Mouse (Mus musculus): ENCODE measurements around the gene Ift57. TPM values are rescaled to one million over a fixed set of nuclear protein-coding genes. Genes with fewer than 3 reads are reported as not detected.

Gene Ift57
- total RNA-seq, 2 experiments from 2014 or later = 52.2 to 54.3 TPM

- DNase-seq (ENCODE audit: extremely low spot score in 1 of 2, low spot score in 2 of 2) = peak in 1 of 2 experiments; percentile 67
- intact Hi-C loops (cut with DNase I) = no loop called here
Observed at GRCm38 (mm10) chr16:49736536-49736935, 37.5 kb downstream of the Ift57 start.

GRCm38 (mm10) chr16:49747360-49747759, 48.3 kb downstream of the Ift57 start:
- DNase-seq (ENCODE audit: extremely low spot score in 1 of 2, low spot score in 2 of 2) = no peak
- intact Hi-C loops (cut with DNase I) = no loop called here

DNA sequence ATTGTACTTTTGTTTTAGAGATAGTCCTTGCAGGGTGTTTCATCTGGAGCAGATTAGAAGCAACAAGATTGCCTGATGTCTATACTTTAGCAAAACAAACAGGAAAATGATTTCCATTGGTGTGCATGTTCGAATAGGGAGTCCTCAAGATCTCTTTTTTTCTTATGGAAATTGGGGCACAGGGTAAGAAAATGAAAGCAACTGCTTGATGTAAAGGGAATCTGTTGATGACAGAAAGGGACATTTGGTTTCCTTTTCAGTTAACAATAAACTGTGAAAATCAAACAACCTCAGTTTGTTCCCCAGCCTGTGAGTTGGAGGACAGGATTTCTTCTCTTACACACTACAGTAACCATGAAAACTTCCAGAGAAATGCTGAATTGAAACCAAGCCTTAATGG, 53.9 kb downstream of the Ift57 start:
- intact Hi-C loops (cut with DNase I) = no loop called here
- no peak for DNase-seq (ENCODE audit: extremely low spot score in 1 of 2, low spot score in 2 of 2)

- intact Hi-C loops (cut with DNase I) = no loop called here
Observed at GRCm38 (mm10) chr16:49753318-49753717, 54.3 kb downstream of the Ift57 start.

DNA sequence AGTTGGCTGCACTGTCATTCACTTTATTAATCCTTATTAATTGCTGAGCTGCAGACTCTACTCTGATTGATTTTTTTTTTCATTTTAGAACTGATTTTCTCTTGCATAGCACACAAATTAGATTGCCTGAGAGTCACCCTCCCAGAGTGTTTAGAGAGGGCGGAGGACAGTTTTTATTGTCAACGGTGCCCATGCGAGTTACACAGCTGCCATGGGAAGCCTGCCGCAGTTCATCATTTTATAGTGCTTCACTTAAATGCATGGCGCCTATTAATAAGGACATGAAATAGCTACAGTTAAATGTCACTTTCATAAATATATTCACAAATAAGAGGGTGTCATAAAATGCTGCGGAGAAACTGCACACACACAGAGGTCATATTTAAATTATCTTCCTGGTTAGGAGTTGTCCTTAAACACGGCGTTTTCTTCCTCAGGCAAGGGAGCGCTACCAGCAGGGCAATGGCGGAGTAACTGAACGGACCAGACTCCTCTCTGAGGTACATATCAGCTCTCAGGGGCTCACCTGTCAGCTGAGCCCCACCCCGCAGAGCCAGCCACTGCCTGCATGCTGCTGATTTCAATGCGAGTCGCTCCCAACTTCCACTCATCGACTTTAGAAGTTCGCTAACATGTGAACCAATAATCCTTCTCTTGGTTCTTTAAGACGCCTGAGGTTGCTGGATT, 61.6 kb downstream of the Ift57 start:
- DNase-seq (ENCODE audit: extremely low spot score in 1 of 2, low spot score in 2 of 2) = no peak
- intact Hi-C loops (cut with DNase I) = no loop called here

More at GRCm38 (mm10) chr16:49753318-49753717, 54.3 kb downstream of the Ift57 start:
- no peak for DNase-seq (ENCODE audit: extremely low spot score in 1 of 2, low spot score in 2 of 2)

DNA sequence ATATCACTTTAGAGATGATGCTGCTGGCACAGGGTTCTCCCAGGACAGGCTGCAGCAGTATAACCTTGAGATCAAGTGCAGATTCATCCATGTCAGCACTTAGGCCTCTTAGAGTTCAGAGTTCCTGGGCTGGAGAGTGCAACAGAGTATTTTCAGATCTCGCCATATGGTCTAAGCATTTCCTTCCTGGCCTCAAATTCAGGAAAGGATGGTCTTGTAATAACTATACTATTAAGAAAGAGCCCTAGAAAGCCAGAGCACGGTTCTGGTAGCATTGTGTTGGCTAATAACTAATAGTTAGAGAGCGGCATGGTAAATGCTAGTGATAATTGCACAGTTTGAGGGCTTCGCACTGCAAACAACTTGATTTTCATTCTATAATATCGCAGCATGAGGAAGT, 62.9 kb downstream of the Ift57 start:
- DNase-seq (ENCODE audit: extremely low spot score in 1 of 2, low spot score in 2 of 2) = no peak
- intact Hi-C loops (cut with DNase I) = no loop called here

GRCm38 (mm10) chr16:49766326-49766725, 67.3 kb downstream of the Ift57 start:
- DNase-seq (ENCODE audit: extremely low spot score in 1 of 2, low spot score in 2 of 2) = no peak
- intact Hi-C loops (cut with DNase I) = no loop called here

- DNase-seq (ENCODE audit: extremely low spot score in 1 of 2, low spot score in 2 of 2) = no peak
- intact Hi-C loops (cut with DNase I) = no loop called here
Observed at GRCm38 (mm10) chr16:49768491-49769031, 69.5 kb downstream of the Ift57 start.

DNA sequence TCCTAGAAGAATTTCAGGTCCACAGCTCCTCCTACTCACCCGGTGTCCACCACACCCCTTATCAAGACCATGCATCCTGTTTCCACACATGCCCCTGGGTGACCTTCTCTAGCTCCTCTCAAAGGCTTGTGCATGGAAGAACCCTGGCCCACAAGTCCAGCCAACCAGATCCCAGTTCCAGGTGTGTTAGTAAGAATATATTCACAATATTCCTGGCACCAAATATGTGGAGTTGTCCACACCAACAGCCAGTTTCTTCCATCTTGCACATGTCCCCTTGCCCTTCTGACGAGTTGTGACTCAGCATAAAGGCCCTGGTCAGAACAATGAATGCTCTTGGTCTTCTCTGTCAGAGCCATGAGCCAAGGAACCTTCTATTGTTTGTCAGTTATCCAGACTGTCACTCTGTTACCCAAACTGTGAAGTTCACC, 70.8 kb downstream of the Ift57 start:
- intact Hi-C loops (cut with DNase I) = no loop called here
- no peak for DNase-seq (ENCODE audit: extremely low spot score in 1 of 2, low spot score in 2 of 2)

GRCm38 (mm10) chr16:49770320-49771189, 71.5 kb downstream of the Ift57 start:
- DNase-seq (ENCODE audit: extremely low spot score in 1 of 2, low spot score in 2 of 2) = no peak
- intact Hi-C loops (cut with DNase I) = no loop called here

- DNase-seq (ENCODE audit: extremely low spot score in 1 of 2, low spot score in 2 of 2) = no peak
- intact Hi-C loops (cut with DNase I) = no loop called here
Observed at GRCm38 (mm10) chr16:49771609-49772396, 72.8 kb downstream of the Ift57 start.

DNA sequence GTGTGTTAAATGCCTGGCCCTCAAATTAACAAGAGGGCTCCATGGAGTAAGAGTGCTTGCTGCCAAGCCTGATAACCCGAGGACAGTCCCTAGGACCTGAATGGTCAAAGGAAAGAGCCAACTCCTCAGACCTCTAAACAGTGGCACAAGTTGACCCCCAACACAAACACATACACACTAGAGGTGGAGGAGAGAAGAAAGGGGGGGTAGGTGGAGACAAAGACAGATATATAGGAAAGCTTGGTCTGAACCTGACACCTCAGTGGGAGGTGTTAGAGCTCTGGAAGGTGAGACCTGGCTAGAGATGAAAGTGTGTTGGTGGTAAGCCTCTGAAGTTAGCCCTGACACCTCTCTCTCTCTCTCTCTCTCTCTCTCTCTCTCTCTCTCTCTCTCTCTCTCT, 73.5 kb downstream of the Ift57 start:
- no peak for DNase-seq (ENCODE audit: extremely low spot score in 1 of 2, low spot score in 2 of 2)
- intact Hi-C loops (cut with DNase I) = no loop called here

DNA sequence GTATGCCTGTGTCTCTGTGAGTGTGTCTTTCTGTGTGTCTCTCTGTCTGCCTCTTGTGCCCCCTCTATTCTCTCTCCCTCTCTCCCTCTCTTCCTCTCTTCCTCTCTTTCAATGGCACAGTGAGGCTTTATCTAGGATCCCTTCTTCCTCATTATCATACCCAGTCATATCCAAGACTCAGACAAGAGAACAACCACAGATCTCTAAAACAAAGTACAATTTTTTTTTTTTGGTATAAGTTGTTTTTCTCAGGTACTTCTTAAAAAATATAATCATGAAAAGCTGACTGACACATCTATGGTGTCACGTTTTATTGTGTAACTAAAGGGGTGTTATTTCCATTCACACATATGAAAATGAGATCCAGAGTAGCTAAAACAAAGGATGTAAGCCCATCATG, 74.0 kb downstream of the Ift57 start:
- intact Hi-C loops (cut with DNase I) = no loop called here
- DNase-seq (ENCODE audit: extremely low spot score in 1 of 2, low spot score in 2 of 2) = no peak

- intact Hi-C loops (cut with DNase I) = no loop called here
- DNase-seq (ENCODE audit: extremely low spot score in 1 of 2, low spot score in 2 of 2) = no peak
Observed at GRCm38 (mm10) chr16:49774059-49775001, 75.3 kb downstream of the Ift57 start.

GRCm38 (mm10) chr16:49775002-49775966, 76.3 kb downstream of the Ift57 start:
- intact Hi-C loops (cut with DNase I) = no loop called here
- DNase-seq (ENCODE audit: extremely low spot score in 1 of 2, low spot score in 2 of 2) = no peak

GRCm38 (mm10) chr16:49776981-49777380, 77.9 kb downstream of the Ift57 start:
- no peak for DNase-seq (ENCODE audit: extremely low spot score in 1 of 2, low spot score in 2 of 2)
- intact Hi-C loops (cut with DNase I) = no loop called here

DNA sequence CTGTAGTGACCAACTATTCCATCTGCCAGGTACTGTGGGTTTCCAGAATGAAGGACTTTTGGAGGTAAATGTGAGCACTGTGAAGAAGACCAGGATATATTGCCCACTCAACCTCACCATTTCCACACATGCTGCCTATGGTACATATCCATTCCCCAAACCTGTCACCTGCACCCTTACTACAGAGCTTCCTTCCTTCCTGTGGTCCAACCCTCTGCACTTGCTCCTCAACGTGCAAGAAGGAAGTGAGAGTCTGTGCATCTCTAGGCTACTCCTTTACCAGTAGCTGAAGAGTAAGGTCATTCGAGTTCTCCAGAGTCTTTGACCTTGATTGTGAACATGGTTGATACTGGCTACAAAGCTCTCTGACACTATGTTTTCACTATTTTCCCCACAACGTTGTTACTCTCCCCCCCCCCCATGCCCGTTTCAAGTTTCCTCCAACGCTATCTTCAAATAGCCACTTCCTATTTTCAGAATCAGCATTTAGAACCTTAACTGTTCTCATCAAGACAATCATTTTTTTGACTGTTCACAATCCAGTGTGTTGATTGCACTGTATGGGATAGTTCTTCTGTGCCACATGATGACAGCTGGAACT, 82.6 kb downstream of the Ift57 start:
- intact Hi-C loops (cut with DNase I) = no loop called here
- DNase-seq (ENCODE audit: extremely low spot score in 1 of 2, low spot score in 2 of 2) = no peak

Data from left cerebral cortex, postnatal 10 days (tissue).